Mouse (Mus musculus): ENCODE results near the gene Mcpt2.
"Not testable (repeated sequence)": the region's sequence is repeated elsewhere in the genome, so short reads cannot be mapped to it uniquely, and the experiment has no call there.

- TF ChIP-seq EP300 (IDR thresholded peaks at IDR 0.05; ENCODE audit: low read depth) = peak; percentile 84
- not testable (repeated sequence) for TF ChIP-seq CTCF (IDR thresholded peaks at IDR 0.05; ENCODE audit: low read depth)
Measured at GRCm38 (mm10) chr14:56041792-56042191, at the start of gene Mcpt2.
